Mouse (Mus musculus): ENCODE results near the gene Snx3. TPM values are rescaled to one million over a fixed set of nuclear protein-coding genes. Genes with fewer than 3 reads are reported as not detected.

Gene Snx3
- total RNA-seq, 2 experiments from 2014 or later: 173 to 184 TPM

GRCm38 (mm10) chr10:42578698-42579474 is 77.1 kb downstream of the Snx3 start:
- no peak for DNase-seq

GRCm38 (mm10) chr10:42579475-42580130 is 77.8 kb downstream of the Snx3 start:
- DNase-seq: peak in 1 of 2 experiments; percentile 16

- DNase-seq: peak in 1 of 2 experiments; percentile 28
Observed at GRCm38 (mm10) chr10:42580131-42580950, 78.5 kb downstream of the Snx3 start.

- no peak for DNase-seq
Observed at GRCm38 (mm10) chr10:42580951-42581277, 79.1 kb downstream of the Snx3 start.

- DNase-seq: peak in 1 of 2 experiments; percentile 53
Observed at GRCm38 (mm10) chr10:42581694-42582565, 80.1 kb downstream of the Snx3 start.

GRCm38 (mm10) chr10:42582566-42583110 is 80.8 kb downstream of the Snx3 start:
- DNase-seq: peak in 1 of 2 experiments; percentile 29

GRCm38 (mm10) chr10:42583157-42583872 is 81.5 kb downstream of the Snx3 start, which contains the start of the genes Nr2e1 and Ostm1:
Gene Nr2e1 (minus strand): TSS chr10:42583632.
Gene Ostm1 (plus strand): TSS chr10:42583822.
- peak in 1 of 2 experiments; percentile 55 for DNase-seq

GRCm38 (mm10) chr10:42583902-42584435 is 82.1 kb downstream of the Snx3 start:
- peak in 1 of 2 experiments; percentile 28 for DNase-seq

- peak in 1 of 2 experiments; percentile 26 for DNase-seq
Observed at GRCm38 (mm10) chr10:42584436-42584983, 82.7 kb downstream of the Snx3 start.

Other genes with a start within 250 kb of the Snx3 start
- gene Foxo3, start 225.3 kb upstream of the Snx3 start, total RNA-seq (2021): 10 to 100 TPM; 76.2 to 94.4 TPM
- 10 to 100 TPM; 31.8 to 32.7 TPM for gene Afg1l, start 23.5 kb upstream of the Snx3 start, total RNA-seq (2021)
- gene Nr2e1, start 81.6 kb downstream of the Snx3 start, total RNA-seq (2021): not detected
- gene Ostm1, start 81.8 kb downstream of the Snx3 start, total RNA-seq (2021): 10 to 100 TPM; 21.2 to 22.7 TPM